Mouse (Mus musculus) embryonic facial prominence, embryonic 14.5 days (tissue): ENCODE results near the gene Gabrb1. TPM values are rescaled to one million over a fixed set of nuclear protein-coding genes. Genes with fewer than 3 reads are reported as not detected.
A peak's percentile ranks its signal among the peaks of the same experiment; 100 is the strongest.

Experiments used
- ATAC-seq: fragments of 200-750 bp; cut with Nextera tagmentation; 2 replicates; pipeline ENCODE4 v1.8.0; 2017; ENCODE audit warnings: low read depth, moderate number of reproducible peaks, moderate TSS enrichment
- DNase-seq: peaks from one replicate; pipeline ENCODE4 v3.0.0-alpha.2; 2015; ENCODE audit warnings: low spot score
- H3K27ac ChIP-seq: fragments of 300-500 bp; sonication (generic); replicated peaks from 2 replicates; pipeline ENCODE4 v1.5.1; 2014; ENCODE audit warnings: low read depth, mild to moderate bottlenecking, low read length, moderate library complexity
- H3K27me3 ChIP-seq: fragments of 300-500 bp; sonication (generic); replicated peaks from 2 replicates; pipeline ENCODE4 v1.6.1; 2014; ENCODE audit warnings: low read length; ENCODE audit not compliant: control insufficient read depth, insufficient read depth
- H3K36me3 ChIP-seq: fragments of 300-500 bp; sonication (generic); 2 replicates; pipeline ENCODE4 v1.6.1; 2014; ENCODE audit warnings: low read length, mixed read lengths; ENCODE audit not compliant: control insufficient read depth, insufficient read depth
- H3K4me1 ChIP-seq: fragments of 300-500 bp; sonication (generic); 2 replicates; pipeline ENCODE4 v1.6.1; 2014; ENCODE audit warnings: antibody characterized with exemption, low read length; ENCODE audit not compliant: control insufficient read depth, insufficient read depth
- H3K4me2 ChIP-seq: fragments of 300-500 bp; sonication (generic); 2 replicates; pipeline ENCODE4 v1.6.1; 2014; ENCODE audit warnings: low read depth, mild to moderate bottlenecking, low read length, moderate library complexity, mixed read lengths
- H3K4me3 ChIP-seq: fragments of 300-500 bp; sonication (generic); 2 replicates; pipeline ENCODE4 v1.5.1; 2014; ENCODE audit warnings: low read depth, mild to moderate bottlenecking, low read length
- H3K9ac ChIP-seq: fragments of 300-500 bp; sonication (generic); 2 replicates; pipeline ENCODE4 v1.6.1; 2014; ENCODE audit warnings: low read depth, mild to moderate bottlenecking, low read length, moderate library complexity, mixed read lengths
- H3K9me3 ChIP-seq: fragments of 300-500 bp; sonication (generic); 2 replicates; pipeline ENCODE4 v1.6.1; 2016; ENCODE audit warnings: low read length; ENCODE audit not compliant: control insufficient read depth
- WGBS: fragments of 180-500 bp; shearing (Covaris S2); extraction: QIAGEN DNeasy Blood & Tissue Kit; methylation state at CpG from one replicate; pipeline ENCODE4 v1.1.7; 2014; 5-methylcytosine and 5-hydroxymethylcytosine counted together
- polyA plus RNA-seq: library from polyadenylated mRNA; unstranded; fragments of >200 nt; fragmentation: Nextera tagmentation; extraction: Ambion mirVana; gene quantifications from 2 replicates; pipeline ENCODE4 v1.2.1, GENCODE M21; 2014

Gene Gabrb1
- polyA plus RNA-seq, 1 experiment from 2014 or later, result 0.99 TPM

GRCm38 (mm10) chr5:72168285-72168621 is 510.3 kb downstream of the Gabrb1 start:
- 0 out of 2 replicates have a peak overlapping the region, but pooled peaks have one; percentile 40 for H3K9ac ChIP-seq
- WGBS, result 0% methylated on average over 4 of the region's 4 CpGs
- H3K4me3 ChIP-seq, result peak overlapping the region; percentile 84
- H3K27ac ChIP-seq, result peak overlapping the region; percentile 61
- H3K36me3 ChIP-seq, result 0 out of 2 replicates have a peak, but pooled peaks cover 12% of the 10 kb centered on the region
- ATAC-seq, result no peak; the same call in 1 of the 2 replicates
- no peaks in the 10 kb centered on the region for H3K27me3 ChIP-seq
- H3K4me2 ChIP-seq, result peak overlapping the region; percentile 90
- no peaks in the 10 kb centered on the region for H3K9me3 ChIP-seq
- peaks cover 9% of the 10 kb centered on the region; the same call in 1 of the 2 replicates for H3K4me1 ChIP-seq
- DNase-seq, result no peak

- DNase-seq, result no peak
Observed at GRCm38 (mm10) chr5:72170067-72170466, 512.2 kb downstream of the Gabrb1 start.

GRCm38 (mm10) chr5:72172675-72173074 is 514.8 kb downstream of the Gabrb1 start:
- H3K4me1 ChIP-seq, result no peaks in the 10 kb centered on the region; the same call in 1 of the 2 replicates
- ATAC-seq (no peak), DNase-seq (peak; percentile 80)
- H3K4me2 ChIP-seq, result no peak overlapping the region
- no peaks in the 10 kb centered on the region for H3K36me3 ChIP-seq
- H3K9ac ChIP-seq, result no peak overlapping the region
- WGBS, result 33% methylated on average over 3 of the region's 3 CpGs
- H3K4me3 ChIP-seq, result no peak overlapping the region
- no peaks in the 10 kb centered on the region for H3K27me3 ChIP-seq
- no peak overlapping the region for H3K27ac ChIP-seq
- H3K9me3 ChIP-seq, result no peaks in the 10 kb centered on the region

More at GRCm38 (mm10) chr5:72170067-72170466, 512.2 kb downstream of the Gabrb1 start:
- ATAC-seq, result no peak
- 0 out of 2 replicates have a peak, but pooled peaks cover 5% of the 10 kb centered on the region for H3K36me3 ChIP-seq
- H3K27me3 ChIP-seq, result no peaks in the 10 kb centered on the region
- H3K4me1 ChIP-seq, result peaks cover 9% of the 10 kb centered on the region; the same call in 1 of the 2 replicates
- no peak overlapping the region for H3K4me2 ChIP-seq
- no peak overlapping the region for H3K27ac ChIP-seq
- H3K4me3 ChIP-seq, result no peak overlapping the region
- WGBS, result 73% methylated on average over 6 of the region's 6 CpGs
- no peaks in the 10 kb centered on the region for H3K9me3 ChIP-seq
- H3K9ac ChIP-seq, result no peak overlapping the region

- ATAC-seq, result no peak
- H3K27me3 ChIP-seq, result no peaks in the 10 kb centered on the region
- no peak for DNase-seq
- WGBS, result 66% methylated on average over 1 of the region's 1 CpGs
- H3K9me3 ChIP-seq, result no peaks in the 10 kb centered on the region
- H3K27ac ChIP-seq, result no peak overlapping the region
- H3K36me3 ChIP-seq, result no peaks in the 10 kb centered on the region
- H3K4me1 ChIP-seq, result no peaks in the 10 kb centered on the region; the same call in 1 of the 2 replicates
- no peak overlapping the region for H3K4me2 ChIP-seq
- no peak overlapping the region for H3K4me3 ChIP-seq
- no peak overlapping the region for H3K9ac ChIP-seq
Observed at GRCm38 (mm10) chr5:72173521-72173920, 515.6 kb downstream of the Gabrb1 start.

- Histone ChIP-seq H3K27ac (no peak overlapping the region), H3K9me3 (no peaks in the 10 kb centered on the region), H3K4me1 (no peaks in the 10 kb centered on the region; the same call in 1 of the 2 replicates), H3K9ac (no peak overlapping the region), H3K4me2 (peak overlapping the region; percentile 26; the same call in 1 of the 2 replicates), H3K36me3 (no peaks in the 10 kb centered on the region), H3K27me3 (no peaks in the 10 kb centered on the region), H3K4me3 (no peak overlapping the region)
- ATAC-seq (no peak), DNase-seq (no peak)
- 61% methylated on average over 4 of the region's 4 CpGs for WGBS
Observed at GRCm38 (mm10) chr5:72175050-72175449, 517.1 kb downstream of the Gabrb1 start.

GRCm38 (mm10) chr5:72175530-72175929 is 517.6 kb downstream of the Gabrb1 start:
- ATAC-seq (peak; percentile 69), DNase-seq (peak; percentile 49)

GRCm38 (mm10) chr5:72181194-72181593 is 523.3 kb downstream of the Gabrb1 start:
- Histone ChIP-seq H3K27me3 (no peaks in the 10 kb centered on the region), H3K36me3 (no peaks in the 10 kb centered on the region), H3K4me1 (no peaks in the 10 kb centered on the region), H3K4me2 (no peak overlapping the region), H3K27ac (no peak overlapping the region), H3K9ac (no peak overlapping the region), H3K4me3 (no peak overlapping the region), H3K9me3 (no peaks in the 10 kb centered on the region)
- WGBS, result 30% methylated on average over 1 of the region's 1 CpGs
- ATAC-seq, result no peak
- DNase-seq, result no peak

More at GRCm38 (mm10) chr5:72175530-72175929, 517.6 kb downstream of the Gabrb1 start:
- H3K27ac ChIP-seq, result no peak overlapping the region
- H3K9me3 ChIP-seq, result no peaks in the 10 kb centered on the region
- H3K27me3 ChIP-seq, result no peaks in the 10 kb centered on the region
- no peaks in the 10 kb centered on the region; the same call in 1 of the 2 replicates for H3K4me1 ChIP-seq
- H3K4me3 ChIP-seq, result no peak overlapping the region
- 14% methylated on average over 7 of the region's 7 CpGs for WGBS
- H3K36me3 ChIP-seq, result no peaks in the 10 kb centered on the region
- H3K9ac ChIP-seq, result no peak overlapping the region
- peak overlapping the region; percentile 26; the same call in 1 of the 2 replicates for H3K4me2 ChIP-seq

- H3K4me3 ChIP-seq, result no peak overlapping the region
- DNase-seq (no peak), ATAC-seq (no peak)
- H3K9ac ChIP-seq, result no peak overlapping the region
- no peaks in the 10 kb centered on the region for H3K9me3 ChIP-seq
- H3K27ac ChIP-seq, result no peak overlapping the region
- no peaks in the 10 kb centered on the region for H3K27me3 ChIP-seq
- H3K4me1 ChIP-seq, result no peaks in the 10 kb centered on the region
- WGBS, result 81% methylated on average over 4 of the region's 4 CpGs
- H3K36me3 ChIP-seq, result no peaks in the 10 kb centered on the region
- no peak overlapping the region for H3K4me2 ChIP-seq
Observed at GRCm38 (mm10) chr5:72182804-72183203, 524.9 kb downstream of the Gabrb1 start.

GRCm38 (mm10) chr5:72183929-72184328 is 526.0 kb downstream of the Gabrb1 start:
- H3K4me3 ChIP-seq, result no peak overlapping the region
- no peaks in the 10 kb centered on the region for H3K36me3 ChIP-seq
- WGBS, result 81% methylated on average over 6 of the region's 6 CpGs
- no peaks in the 10 kb centered on the region for H3K4me1 ChIP-seq
- H3K9ac ChIP-seq, result no peak overlapping the region
- H3K27ac ChIP-seq, result no peak overlapping the region
- DNase-seq (peak; percentile 14), ATAC-seq (no peak)
- H3K9me3 ChIP-seq, result no peaks in the 10 kb centered on the region
- H3K27me3 ChIP-seq, result no peaks in the 10 kb centered on the region
- no peak overlapping the region for H3K4me2 ChIP-seq
